ENCODE assay signal across 8 mouse cellular contexts in genomic region chr11:101143338-101144225, GRCm38 (mm10). TPM values are rescaled to one million over a fixed set of nuclear protein-coding genes. Genes with fewer than 3 reads are reported as not detected.
DNase-seq lines count a peak whose midpoint lies in the region; ATAC-seq and TF ChIP-seq lines count a peak whose summit lies in the region.

No protein-coding gene starts in this region.

- TF ChIP-seq EP300 in heart, postnatal 0 days (IDR thresholded peaks at IDR 0.05; ENCODE audit: low read depth) = no peak

- no peak for DNase-seq in frontal cortex, postnatal 25 days (ENCODE audit: low spot score in 2 of 2)
- peak; percentile 80 for DNase-seq in CD4-positive helper T cell, adult 2 months (ENCODE audit: low read depth, low spot score)
- DNase-seq in cerebellum, postnatal 25 days = peak; percentile 59 to 71
- no peak for DNase-seq in heart, postnatal 0 days (ENCODE audit: low spot score)
- DNase-seq in limb, embryonic 14.5 days (ENCODE audit: low spot score) = peak; percentile 49
- DNase-seq in neural tube, embryonic 11.5 days (ENCODE audit: low spot score) = peak; percentile 73
- DNase-seq in gastrocnemius, postnatal 14 days = no peak

- H3K4me3 ChIP-seq in heart, postnatal 0 days (ENCODE audit: low read depth, low read length) = peak overlapping the region; percentile 33
- peak overlapping the region; percentile 1 for H3K4me3 ChIP-seq in limb, embryonic 14.5 days (replicated peaks; ENCODE audit: low read length)
- H3K4me3 ChIP-seq in neural tube, embryonic 11.5 days (ENCODE audit: low read depth, low read length) = 0 out of 2 replicates have a peak overlapping the region, but pooled peaks have one; percentile 14

- 0 out of 2 replicates have a peak, but pooled peaks cover 4% of the 10 kb centered on the region for H3K4me1 ChIP-seq in heart, postnatal 0 days (ENCODE audit: control insufficient read depth, insufficient read depth)
- H3K4me1 ChIP-seq in limb, embryonic 14.5 days (ENCODE audit: control insufficient read depth, insufficient read depth, low read length) = peaks cover under 1% of the 10 kb centered on the region; the same call in 1 of the 2 replicates
- H3K4me1 ChIP-seq in neural tube, embryonic 11.5 days (ENCODE audit: control insufficient read depth, insufficient read depth, low read length) = 0 out of 2 replicates have a peak, but pooled peaks cover 6% of the 10 kb centered on the region

- H3K27ac ChIP-seq in heart, postnatal 0 days (ENCODE audit: low read depth) = no peak overlapping the region
- H3K27ac ChIP-seq in limb, embryonic 14.5 days (replicated peaks; ENCODE audit: low read depth, low read length) = no peak overlapping the region
- H3K27ac ChIP-seq in neural tube, embryonic 11.5 days (ENCODE audit: low read depth, low read length) = 0 out of 2 replicates have a peak overlapping the region, but pooled peaks have one; percentile 23

- TF ChIP-seq POLR2A in limb, embryonic 14.5 days (IDR thresholded peaks at IDR 0.05; ENCODE audit: borderline replicate concordance, extremely low read depth, insufficient read depth, insufficient read length) = no peak

- no peak overlapping the region; the same call in 1 of the 2 replicates for H3K9ac ChIP-seq in heart, postnatal 0 days (replicated peaks; ENCODE audit: low read depth, low read length)
- H3K9ac ChIP-seq in limb, embryonic 14.5 days (ENCODE audit: low read depth, low read length, severe bottlenecking) = no peak overlapping the region
- peak overlapping the region; percentile 52 for H3K9ac ChIP-seq in neural tube, embryonic 11.5 days (ENCODE audit: low read length)

- intact Hi-C loops in gastrocnemius, postnatal 14 days (cut with DNase I; ENCODE audit: low total_unique reads) = no loop called here

- TF ChIP-seq CTCF in heart, postnatal 0 days (IDR thresholded peaks at IDR 0.05; ENCODE audit: low read depth) = no peak

- H3K36me3 ChIP-seq in heart, postnatal 0 days (replicated peaks; ENCODE audit: control insufficient read depth, insufficient read depth, low read length) = no peaks in the 10 kb centered on the region
- no peaks in the 10 kb centered on the region for H3K36me3 ChIP-seq in limb, embryonic 14.5 days (ENCODE audit: control insufficient read depth, insufficient read depth, low read length)
- no peaks in the 10 kb centered on the region for H3K36me3 ChIP-seq in neural tube, embryonic 11.5 days (ENCODE audit: control insufficient read depth, insufficient read depth, low read length)

- 32% methylated on average over 19 of the region's 19 CpGs for WGBS in heart, postnatal 0 days
- WGBS in limb, embryonic 14.5 days = 19% methylated on average over 18 of the region's 19 CpGs
- WGBS in neural tube, embryonic 11.5 days = 18% methylated on average over 18 of the region's 19 CpGs

- peak; percentile 47; the same call in 1 of the 2 replicates for ATAC-seq in frontal cortex, adult (ENCODE audit: low TSS enrichment)
- no peak for ATAC-seq in heart, postnatal 0 days (ENCODE audit: insufficient read depth, low read depth)
- ATAC-seq in limb, embryonic 14.5 days (ENCODE audit: low FRiP score, low read depth) = no peak; the same call in 1 of the 2 replicates
- ATAC-seq in neural tube, embryonic 11.5 days (ENCODE audit: insufficient read depth, low FRiP score, low TSS enrichment) = no peak; the same call in 1 of the 2 replicates

- no peaks in the 10 kb centered on the region for H3K9me3 ChIP-seq in heart, postnatal 0 days (replicated peaks; ENCODE audit: control insufficient read depth, low read length)
- H3K9me3 ChIP-seq in limb, embryonic 14.5 days (ENCODE audit: control insufficient read depth, low read length) = no peaks in the 10 kb centered on the region
- no peaks in the 10 kb centered on the region for H3K9me3 ChIP-seq in neural tube, embryonic 11.5 days (ENCODE audit: control insufficient read depth, low read length)

- no peaks in the 10 kb centered on the region for H3K27me3 ChIP-seq in heart, postnatal 0 days (ENCODE audit: control insufficient read depth, insufficient read depth, low read length)
- H3K27me3 ChIP-seq in limb, embryonic 14.5 days (ENCODE audit: control insufficient read depth, insufficient read depth, low read length) = no peaks in the 10 kb centered on the region
- H3K27me3 ChIP-seq in neural tube, embryonic 11.5 days (ENCODE audit: control insufficient read depth, insufficient read depth, low read length) = no peaks in the 10 kb centered on the region

- peak overlapping the region; percentile 53 for H3K4me2 ChIP-seq in heart, postnatal 0 days (ENCODE audit: low read depth, low read length)
- H3K4me2 ChIP-seq in limb, embryonic 14.5 days (replicated peaks; ENCODE audit: low read depth, low read length, severe bottlenecking) = peak overlapping the region; percentile 39
- peak overlapping the region; percentile 44 for H3K4me2 ChIP-seq in neural tube, embryonic 11.5 days (ENCODE audit: low read depth)

RNA-seq across cellular contexts. Expression of gene Tubg2, which starts 12.1 kb away (rescaled TPM):
- total RNA-seq in heart, postnatal 0 days (2014; rRNA removed; ENCODE audit: low replicate concordance) = 0.08 TPM in 1 of 2 replicates, not detected in the other
- polyA plus RNA-seq in heart, postnatal 0 days (2015; fragmentation: Nextera tagmentation; extraction: Ambion mirVana) = 1.8 and 2.1 TPM in 2 replicates
- 6.2 and 7.3 TPM in 2 replicates for polyA plus RNA-seq in limb, embryonic 14.5 days (2012; rRNA removed)
- polyA plus RNA-seq in limb, embryonic 14.5 days (2014; fragmentation: Nextera tagmentation; extraction: Ambion mirVana) = 7.1 and 8.0 TPM in 2 replicates
- polyA plus RNA-seq in neural tube, embryonic 11.5 days (2014; fragmentation: Nextera tagmentation; extraction: Ambion mirVana) = 6.2 and 6.9 TPM in 2 replicates
- total RNA-seq in gastrocnemius, postnatal 14 days (2021) = 1 to 10 TPM; 3.1 to 4.6 TPM

RNA-seq across cellular contexts. Expression of gene Tubg1, which starts 23.8 kb away (rescaled TPM):
- 47.4 and 54.8 TPM in 2 replicates for total RNA-seq in heart, postnatal 0 days (2014; rRNA removed; ENCODE audit: low replicate concordance)
- 38.7 and 39.4 TPM in 2 replicates for polyA plus RNA-seq in heart, postnatal 0 days (2015; fragmentation: Nextera tagmentation; extraction: Ambion mirVana)
- polyA plus RNA-seq in limb, embryonic 14.5 days (2012; rRNA removed) = 32.4 and 36.8 TPM in 2 replicates
- 52.5 and 52.7 TPM in 2 replicates for polyA plus RNA-seq in limb, embryonic 14.5 days (2014; fragmentation: Nextera tagmentation; extraction: Ambion mirVana)
- 111 and 116 TPM in 2 replicates for polyA plus RNA-seq in neural tube, embryonic 11.5 days (2014; fragmentation: Nextera tagmentation; extraction: Ambion mirVana)
- 10 to 100 TPM; 26.3 to 31.2 TPM for total RNA-seq in gastrocnemius, postnatal 14 days (2021)

RNA-seq across cellular contexts. Expression of gene Retreg3, which starts 23.9 kb away (rescaled TPM):
- 44.8 and 47.6 TPM in 2 replicates for total RNA-seq in heart, postnatal 0 days (2014; rRNA removed; ENCODE audit: low replicate concordance)
- polyA plus RNA-seq in heart, postnatal 0 days (2015; fragmentation: Nextera tagmentation; extraction: Ambion mirVana) = 11.3 and 11.7 TPM in 2 replicates
- polyA plus RNA-seq in limb, embryonic 14.5 days (2012; rRNA removed) = 53.6 and 65.4 TPM in 2 replicates
- polyA plus RNA-seq in limb, embryonic 14.5 days (2014; fragmentation: Nextera tagmentation; extraction: Ambion mirVana) = 11.3 and 12.7 TPM in 2 replicates
- polyA plus RNA-seq in neural tube, embryonic 11.5 days (2014; fragmentation: Nextera tagmentation; extraction: Ambion mirVana) = 14.3 and 14.4 TPM in 2 replicates
- total RNA-seq in gastrocnemius, postnatal 14 days (2021) = 10 to 100 TPM; 33.3 to 34.9 TPM

RNA-seq across cellular contexts. Expression of gene Cntnap1, which starts 26.7 kb away (rescaled TPM):
- total RNA-seq in heart, postnatal 0 days (2014; rRNA removed; ENCODE audit: low replicate concordance) = 0.54 and 1.4 TPM in 2 replicates
- polyA plus RNA-seq in heart, postnatal 0 days (2015; fragmentation: Nextera tagmentation; extraction: Ambion mirVana) = 0.20 and 0.21 TPM in 2 replicates
- 1.5 and 2.1 TPM in 2 replicates for polyA plus RNA-seq in limb, embryonic 14.5 days (2012; rRNA removed)
- 0.56 and 0.64 TPM in 2 replicates for polyA plus RNA-seq in limb, embryonic 14.5 days (2014; fragmentation: Nextera tagmentation; extraction: Ambion mirVana)
- 0.94 and 1.0 TPM in 2 replicates for polyA plus RNA-seq in neural tube, embryonic 11.5 days (2014; fragmentation: Nextera tagmentation; extraction: Ambion mirVana)
- 1 to 10 TPM; 1.8 to 2.4 TPM for total RNA-seq in gastrocnemius, postnatal 14 days (2021)

RNA-seq across cellular contexts. Expression of gene Plekhh3, which starts 27.6 kb away (rescaled TPM):
- 22.0 and 23.2 TPM in 2 replicates for total RNA-seq in heart, postnatal 0 days (2014; rRNA removed; ENCODE audit: low replicate concordance)
- polyA plus RNA-seq in heart, postnatal 0 days (2015; fragmentation: Nextera tagmentation; extraction: Ambion mirVana) = 9.5 and 10.6 TPM in 2 replicates
- 17.4 and 20.6 TPM in 2 replicates for polyA plus RNA-seq in limb, embryonic 14.5 days (2012; rRNA removed)
- 19.6 and 20.5 TPM in 2 replicates for polyA plus RNA-seq in limb, embryonic 14.5 days (2014; fragmentation: Nextera tagmentation; extraction: Ambion mirVana)
- 9.2 and 11.8 TPM in 2 replicates for polyA plus RNA-seq in neural tube, embryonic 11.5 days (2014; fragmentation: Nextera tagmentation; extraction: Ambion mirVana)
- 10 to 100 TPM; 22.0 to 26.9 TPM for total RNA-seq in gastrocnemius, postnatal 14 days (2021)

Comparison
In these comparisons a context has a peak if more than half of its experiments do, and no peak if none do; other contexts are left out.
1. DNase-seq: peak in CD4-positive helper T cell, adult 2 months (single experiment), cerebellum, postnatal 25 days (2 of 2), limb, embryonic 14.5 days (single experiment) and neural tube, embryonic 11.5 days (single experiment); none in frontal cortex, postnatal 25 days (0 of 2), heart, postnatal 0 days (single experiment) and gastrocnemius, postnatal 14 days (single experiment).
2. Peak in every context shown above with its lines, with median percentiles within 50 percentile points of each other: H3K4me2 ChIP-seq and H3K4me3 ChIP-seq.